Mouse (Mus musculus) brain, embryonic 14.5 days (tissue): ENCODE results near the gene Lgr4.

Source experiments
- CTCF ChIP-seq: fragments of 200-500 bp; IDR thresholded peaks from 2 replicates; pipeline ENCODE4 v1.5.1; 2012; ENCODE audit warnings: inconsistent platforms, mild to moderate bottlenecking, moderate library complexity, borderline replicate concordance; ENCODE audit not compliant: insufficient read depth, insufficient read length; ENCODE audit errors: extremely low read depth
- POLR2A ChIP-seq: fragments of 200-500 bp; IDR thresholded peaks from 2 replicates; pipeline ENCODE4 v1.6.1; 2012; ENCODE audit warnings: mild to moderate bottlenecking, inconsistent platforms, borderline replicate concordance; ENCODE audit not compliant: poor library complexity, insufficient read depth, insufficient read length, severe bottlenecking; ENCODE audit errors: extremely low read depth

GRCm38 (mm10) chr2:110019656-110020055, 102.2 kb downstream of the Lgr4 start:
- no peak for TF ChIP-seq CTCF
- TF ChIP-seq POLR2A: no peak
